Mouse (Mus musculus) R1 (cell line): ENCODE measurements around the gene Eid2.
A peak's percentile ranks its signal among the peaks of the same experiment; 100 is the strongest.

Source experiments
- DNase-seq: peaks from one replicate; pipeline ENCODE4 v3.0.0-alpha.2; 2018; ENCODE audit warnings: low read depth, low spot score

The Eid2 gene

DNA sequence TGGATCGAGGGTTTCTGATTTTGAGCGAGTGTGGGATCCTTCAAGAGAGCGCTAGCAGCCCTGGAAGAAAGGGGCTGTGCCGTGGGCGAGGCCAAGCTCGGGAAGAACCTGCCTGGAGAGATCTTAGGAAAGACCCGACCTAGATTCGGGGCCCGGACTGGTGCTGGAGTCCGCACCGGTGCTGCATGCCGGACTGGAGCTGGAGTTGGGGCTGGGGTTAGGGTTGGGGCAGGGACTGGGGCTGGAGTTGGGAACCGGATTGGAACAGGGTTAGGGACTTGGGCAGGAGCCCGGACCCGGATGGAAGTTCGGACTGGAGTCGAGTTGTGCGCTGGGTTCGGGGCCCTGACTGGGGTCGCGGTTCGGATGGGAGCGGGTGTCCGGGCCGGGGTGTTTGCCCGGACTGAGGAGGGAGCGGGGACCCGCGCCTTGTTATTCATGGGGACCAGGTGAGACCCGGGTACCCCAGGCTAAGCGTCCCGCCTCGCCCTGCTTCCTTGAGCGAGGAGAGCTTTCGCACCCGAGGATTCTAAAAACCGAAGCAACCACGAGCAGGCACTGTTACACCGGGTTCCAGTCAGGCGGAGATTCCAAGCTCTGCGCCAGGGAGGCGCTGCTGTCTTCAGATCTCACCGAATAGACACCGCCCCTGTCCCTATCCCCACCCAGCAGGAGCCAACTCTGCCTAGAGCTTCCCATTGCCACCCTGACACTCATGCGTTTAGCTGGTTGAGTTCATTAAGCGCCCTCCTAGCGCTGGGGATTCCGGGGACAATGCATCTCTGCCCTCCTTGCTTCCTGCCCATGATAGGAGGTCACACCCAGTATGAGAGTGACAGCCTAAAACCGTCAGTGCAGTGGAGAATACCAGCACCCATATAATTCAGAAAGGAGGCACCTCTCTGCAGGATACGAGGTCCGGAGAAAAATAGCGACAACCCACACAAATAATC is 23.2 kb downstream of the Eid2 start, which contains the start of gene Selenov:
Selenov (minus strand) TSS at position 549 of the 953 bp plus-strand sequence.
- peak; percentile 84 for DNase-seq

- DNase-seq: peak; percentile 89
Measured at GRCm38 (mm10) chr7:28294481-28294880, 26.8 kb downstream of the Eid2 start.

DNA sequence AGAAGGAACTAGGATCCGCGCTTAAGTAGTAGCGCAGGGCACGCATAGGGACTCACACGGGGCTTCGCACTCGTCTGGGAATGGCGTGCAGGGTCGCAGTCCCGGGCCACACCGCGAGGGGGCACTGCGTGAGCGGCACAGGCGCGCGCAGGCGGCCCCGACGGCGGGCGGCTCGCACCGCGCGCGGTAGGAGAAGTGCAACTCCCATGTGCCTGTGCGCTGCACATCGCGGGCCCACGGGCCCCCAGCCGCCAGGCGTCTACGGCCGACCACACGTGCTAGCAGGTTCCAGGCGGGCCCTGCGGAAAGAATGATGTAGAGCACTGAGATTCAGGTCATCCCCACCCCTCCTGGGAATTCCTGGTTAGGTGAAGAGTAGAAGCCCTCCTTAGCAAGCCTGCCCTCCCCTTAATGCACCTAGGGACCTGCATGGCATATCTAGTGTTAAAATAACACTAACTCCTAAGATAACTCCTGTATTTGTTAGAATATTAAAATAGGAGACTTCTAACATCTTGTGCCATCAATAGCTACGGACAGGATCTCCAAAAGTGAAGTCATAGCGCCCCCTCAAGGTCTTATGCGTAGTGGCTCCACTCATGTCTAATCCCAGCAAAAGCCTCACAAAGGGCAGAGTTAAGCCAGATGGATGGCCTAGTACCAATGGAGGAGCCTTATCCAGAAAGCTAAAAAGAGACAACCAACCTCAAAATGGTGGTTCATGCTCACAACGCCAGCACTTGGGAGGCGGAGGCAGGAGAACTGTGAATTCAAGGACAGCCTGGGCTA is 31.4 kb downstream of the Eid2 start:
- peak; percentile 95 for DNase-seq

GRCm38 (mm10) chr7:28301616-28302433 is 34.1 kb downstream of the Eid2 start, which contains the start of gene Dll3:
TSS of gene Dll3 (minus strand) at chr7:28302238.
- DNase-seq: peak; percentile 68

DNA sequence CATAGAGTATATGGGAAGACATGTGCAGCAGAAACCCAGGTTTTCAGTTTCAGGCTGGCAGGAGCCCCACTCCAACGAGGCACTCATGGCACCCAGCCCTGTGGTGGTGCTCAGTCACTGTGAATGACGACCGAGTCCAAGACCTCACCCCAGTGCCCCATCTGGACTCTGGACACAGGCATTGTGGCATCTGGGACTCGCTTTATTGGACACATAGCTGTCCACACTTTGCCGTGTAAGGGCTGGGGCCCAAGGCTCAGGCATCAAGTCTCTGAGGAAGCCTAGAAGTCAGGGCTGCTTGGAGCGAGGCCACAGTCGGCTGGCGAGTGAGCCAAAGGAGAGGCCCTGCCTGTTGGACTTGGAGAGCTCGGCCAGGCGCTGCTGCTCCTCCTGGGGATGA is 38.0 kb downstream of the Eid2 start:
- no peak for DNase-seq

- no peak for DNase-seq
Measured at GRCm38 (mm10) chr7:28306216-28306615, 38.5 kb downstream of the Eid2 start.

DNA sequence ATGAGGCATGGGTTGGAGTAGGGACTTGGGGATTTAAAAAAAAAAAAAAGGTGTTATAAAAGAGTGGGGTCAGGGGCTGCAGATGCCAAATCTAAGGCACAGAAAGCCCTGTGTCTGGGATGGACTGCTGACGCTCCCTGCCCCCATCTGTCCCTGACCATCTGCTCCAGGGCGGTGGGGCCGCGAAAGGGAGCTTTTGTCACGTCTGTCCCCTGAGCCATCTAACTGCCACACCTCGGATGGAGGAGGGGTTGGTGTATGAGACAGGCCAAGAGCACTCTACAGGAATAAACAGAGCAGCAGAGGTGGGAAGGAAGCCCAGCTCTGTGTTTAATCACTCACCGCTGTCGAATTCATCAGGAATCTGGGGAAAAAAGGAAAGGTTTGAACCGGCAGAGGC is 42.1 kb downstream of the Eid2 start:
- no peak for DNase-seq

DNA sequence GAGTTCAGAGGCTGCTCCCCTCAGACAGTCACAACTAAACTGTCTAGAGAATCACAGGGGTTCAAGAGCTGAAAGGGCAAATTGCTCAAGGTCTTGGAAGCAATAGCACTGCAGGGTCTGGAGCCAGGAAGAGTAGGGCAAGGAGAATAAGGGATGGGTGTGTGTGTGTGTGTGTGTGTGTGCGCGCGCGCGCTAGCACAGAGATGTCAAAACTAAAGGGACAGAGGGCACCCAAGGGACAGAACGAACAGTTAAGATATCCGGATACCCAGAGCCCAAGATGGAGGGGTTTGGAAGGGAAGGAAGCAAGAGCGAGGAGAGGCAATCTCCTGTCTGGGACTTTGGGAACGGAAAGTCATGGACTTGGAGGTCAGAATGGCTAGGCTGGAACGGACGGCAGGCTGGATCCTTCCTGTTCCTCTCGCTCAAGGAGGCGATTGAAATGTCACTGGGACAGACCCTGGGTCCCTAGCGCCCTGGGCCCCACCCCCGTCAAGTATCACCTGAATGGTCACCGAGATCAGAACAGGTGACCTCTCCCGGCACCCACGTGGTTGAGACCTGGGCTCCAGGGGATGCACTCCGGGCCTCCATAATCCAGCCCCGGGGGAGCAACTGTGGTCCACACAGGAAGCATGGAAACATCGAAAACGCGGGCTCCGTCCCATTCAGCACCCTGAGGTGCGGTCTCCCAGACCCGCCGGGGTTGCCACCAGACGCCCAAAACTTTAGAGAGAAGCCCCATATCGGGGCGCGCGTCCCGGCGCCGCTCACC is 43.7 kb downstream of the Eid2 start:
- DNase-seq: peak; percentile 60

DNA sequence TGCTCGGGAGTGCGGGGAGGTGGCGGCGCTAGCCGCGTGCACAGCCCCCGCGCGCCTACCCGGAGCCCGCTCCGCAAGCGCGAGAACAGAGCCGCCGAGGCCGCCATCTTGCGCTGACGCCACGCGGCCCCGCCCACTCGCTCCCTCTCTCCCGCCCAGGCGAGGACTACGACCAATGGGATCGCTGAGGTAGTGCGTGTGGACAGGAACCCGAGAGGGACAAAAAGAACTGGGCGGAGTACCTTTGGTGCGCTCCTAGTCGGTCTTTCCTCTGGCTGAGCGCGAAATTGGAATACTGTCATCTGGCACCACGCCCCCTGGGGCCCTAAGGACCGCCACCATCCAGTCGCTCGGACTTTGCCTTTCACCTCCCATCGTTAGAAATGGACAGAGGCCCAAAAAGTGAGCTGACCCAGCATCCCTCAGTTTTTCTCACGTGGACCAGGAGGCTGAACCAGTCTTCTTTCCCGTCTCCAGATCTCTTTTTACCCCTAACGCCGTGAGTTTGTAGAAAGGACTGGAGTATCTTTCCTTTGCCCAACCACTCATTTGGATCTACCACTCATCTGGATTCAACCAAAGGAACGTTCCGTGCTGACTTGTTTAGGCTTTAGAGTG is 44.4 kb downstream of the Eid2 start, which contains the start of gene Timm50:
Timm50 (minus strand) TSS at position 147 of the 618 bp plus-strand sequence.
- DNase-seq: peak; percentile 98

GRCm38 (mm10) chr7:28318036-28318435 is 50.4 kb downstream of the Eid2 start:
- DNase-seq: no peak

DNA sequence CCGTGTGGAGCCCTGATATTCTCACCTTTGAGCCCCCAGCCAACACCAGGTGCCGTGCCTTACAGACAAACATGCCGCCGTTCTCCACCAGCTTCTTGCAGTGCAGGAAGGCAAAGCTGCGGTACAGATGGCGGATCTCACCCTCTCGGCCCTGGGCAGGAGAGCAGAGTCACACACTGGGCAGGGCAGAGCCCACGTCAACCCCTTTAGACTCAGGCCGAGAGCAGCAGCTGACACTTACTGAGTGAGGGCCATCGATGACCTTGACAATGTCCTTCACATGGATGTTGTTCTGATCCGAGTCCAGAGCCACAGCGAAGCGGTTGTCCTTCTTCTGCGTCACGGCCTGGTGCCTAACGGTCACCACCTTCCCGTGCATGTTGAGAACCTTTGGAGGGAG is 51.0 kb downstream of the Eid2 start:
- DNase-seq: no peak
